Mouse (Mus musculus) MEL (cell line): ENCODE measurements around the gene Fhl2.

Experiments
- CTCF ChIP-seq, 3 experiments: IDR thresholded peaks in 2 of 3; conservative IDR thresholded peaks in 1 of 3; 2 replicates each; pipeline ENCODE4 v1.5.1; 2011 to 2012; ENCODE audit warnings: low read length in 3 of 3, low read depth in 2 of 3, mild to moderate bottlenecking in 2 of 3, improper control_type of control experiment in 1 of 3, inconsistent platforms in 1 of 3, mixed read lengths in 1 of 3, moderate library complexity in 1 of 3; ENCODE audit not compliant: control insufficient read depth in 1 of 3, insufficient read depth in 1 of 3, poor library complexity in 1 of 3, severe bottlenecking in 1 of 3
- ELF1 ChIP-seq: IDR thresholded peaks from 2 replicates; pipeline ENCODE4 v1.6.1; 2014; ENCODE audit warnings: low read depth, mild to moderate bottlenecking, inconsistent platforms, low read length, improper control_type of control experiment, moderate library complexity
- EP300 ChIP-seq, 2 experiments: IDR thresholded peaks; 2 replicates each; pipeline ENCODE4 v1.6.1; 2011; ENCODE audit warnings: improper control_type of control experiment in 2 of 2, low read length in 2 of 2, low read depth in 1 of 2, mild to moderate bottlenecking in 1 of 2
- MYC ChIP-seq: IDR thresholded peaks from 2 replicates; pipeline ENCODE4 v1.6.1; 2011; ENCODE audit warnings: low read depth, mild to moderate bottlenecking, low read length, improper control_type of control experiment, moderate library complexity
- POLR2A ChIP-seq, 2 experiments: IDR thresholded peaks; 2 replicates each; pipeline ENCODE4 v1.6.1; 2011 to 2012; ENCODE audit warnings: low read length in 2 of 2, mild to moderate bottlenecking in 2 of 2, control low read depth in 1 of 2, improper control_type of control experiment in 1 of 2, low read depth in 1 of 2, moderate library complexity in 1 of 2; ENCODE audit not compliant: control insufficient read depth in 1 of 2, insufficient read depth in 1 of 2, poor library complexity in 1 of 2
- TBP ChIP-seq: IDR thresholded peaks from 2 replicates; pipeline ENCODE4 v1.8.0; 2011; ENCODE audit warnings: low read depth, low read length, improper control_type of control experiment
- UBTF ChIP-seq: IDR thresholded peaks from 2 replicates; pipeline ENCODE4 v1.6.1; 2012; ENCODE audit warnings: low read depth, mild to moderate bottlenecking, inconsistent platforms, low read length, improper control_type of control experiment, moderate library complexity, borderline replicate concordance; ENCODE audit not compliant: insufficient read depth
- ZC3H11A ChIP-seq: IDR thresholded peaks from 2 replicates; pipeline ENCODE4 v1.6.1; 2012; ENCODE audit warnings: low read depth, mild to moderate bottlenecking, inconsistent platforms, low read length, improper control_type of control experiment
- ZMIZ1 ChIP-seq: IDR thresholded peaks from 2 replicates; pipeline ENCODE4 v1.6.1; 2012; ENCODE audit warnings: low read depth, mild to moderate bottlenecking, inconsistent platforms, low read length, improper control_type of control experiment, moderate library complexity

GRCm38 (mm10) chr1:43091306-43092055 lies 105.3 kb downstream of the Fhl2 start:
- TF ChIP-seq POLR2A (IDR thresholded peaks at IDR 0.05; ENCODE audit: control insufficient read depth in 1 of 2, insufficient read depth in 1 of 2, low read depth in 1 of 2, low read length in 2 of 2, poor library complexity in 1 of 2) (no peak), ZC3H11A (no peak), UBTF (no peak), CTCF (IDR thresholded peaks at IDR 0.05 in 2 of 3, conservative IDR thresholded peaks at IDR 0.05 in 1 of 3; ENCODE audit: control insufficient read depth in 1 of 3, insufficient read depth in 1 of 3, low read depth in 2 of 3, low read length in 3 of 3, poor library complexity in 1 of 3, severe bottlenecking in 1 of 3) (no peak), ELF1 (no peak), MYC (no peak), EP300 (IDR thresholded peaks at IDR 0.05; ENCODE audit: low read depth in 1 of 2, low read length in 2 of 2) (no peak), ZMIZ1 (no peak), TBP (0 out of 2 replicates have a peak, but pooled peaks have one; percentile 27)
